Mouse (Mus musculus) myocyte (in vitro differentiated cells): ENCODE data around the gene Dazap1.

Source experiments
- MYOD1 ChIP-seq, 3 experiments: IDR thresholded peaks; one replicate each; pipeline ENCODE4 v1.6.1; 2011; ENCODE audit warnings: control low read depth in 2 of 3, low read depth in 2 of 3, mild to moderate bottlenecking in 2 of 3, moderate library complexity in 1 of 3; ENCODE audit not compliant: insufficient read length in 2 of 3, control insufficient read depth in 1 of 3
- POLR2A ChIP-seq: IDR thresholded peaks from one replicate; pipeline ENCODE4 v1.6.1; 2011; ENCODE audit warnings: low read depth, mild to moderate bottlenecking, control low read depth, moderate library complexity; ENCODE audit not compliant: insufficient read length
- POLR2AphosphoS2 ChIP-seq: IDR thresholded peaks from one replicate; pipeline ENCODE4 v1.6.1; 2011; ENCODE audit warnings: low read depth, control low read depth; ENCODE audit not compliant: insufficient read length
- REST ChIP-seq: IDR thresholded peaks from one replicate; pipeline ENCODE4 v1.6.1; 2011; ENCODE audit warnings: mild to moderate bottlenecking, control low read depth, moderate library complexity; ENCODE audit not compliant: insufficient read depth, insufficient read length

DNA sequence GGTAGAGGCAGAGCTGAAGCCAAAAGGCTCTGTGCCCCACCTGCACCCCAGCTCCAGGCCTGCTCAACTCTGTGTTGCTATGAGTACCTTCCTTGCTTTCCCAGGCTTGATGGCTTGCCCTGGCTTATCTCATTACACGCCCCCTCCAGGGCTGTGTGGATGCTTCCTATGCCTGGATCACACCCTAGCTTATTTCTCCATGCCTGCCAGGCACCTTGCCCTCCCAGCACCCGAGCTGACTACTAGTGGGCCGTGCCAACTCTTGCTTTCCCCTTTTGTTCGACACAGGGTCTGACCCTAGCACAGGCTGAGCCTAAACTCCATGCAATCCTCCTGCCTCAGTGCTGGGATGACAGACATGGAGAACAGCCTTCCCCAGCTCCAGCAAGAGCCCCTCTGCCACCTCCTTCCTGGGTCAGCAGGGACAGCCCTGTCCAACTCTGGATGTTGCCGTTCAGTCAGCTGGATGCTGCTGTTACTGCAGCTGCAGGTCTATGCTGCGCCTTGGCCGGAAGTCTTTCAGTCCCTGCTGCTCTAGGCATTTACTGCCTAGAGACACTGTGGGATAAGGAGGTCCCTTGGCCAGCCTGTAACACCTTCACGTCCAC lies 36.3 kb downstream of the Dazap1 start:
- TF ChIP-seq POLR2A, result no peak
- TF ChIP-seq POLR2AphosphoS2, result no peak
- TF ChIP-seq MYOD1 (IDR thresholded peaks at IDR 0.05; ENCODE audit: control insufficient read depth in 1 of 3, insufficient read length in 2 of 3, low read depth in 2 of 3), result no peak
- no peak for TF ChIP-seq REST
